Mouse (Mus musculus) granulocyte monocyte progenitor cell, adult 5-6 weeks (primary cell): Measurements from ENCODE around the gene Foxo1. TPM values are rescaled to one million over a fixed set of nuclear protein-coding genes. Genes with fewer than 3 reads are reported as not detected.

Source experiments
- ATAC-seq: replicated peaks from 2 replicates; pipeline ENCODE4 v1.8.0; 2016; ENCODE audit warnings: mild to moderate bottlenecking, moderate TSS enrichment, inconsistent platforms; ENCODE audit not compliant: poor library complexity, severe bottlenecking
- total RNA-seq, 2 experiments: library from RNA; stranded (forward) in 1 of 2; stranded (reverse) in 1 of 2; fragments of 200-712, 200-1000 nt in 1 of 2; fragments of >200 nt in 1 of 2; fragmentation: Nextera tagmentation in 1 of 2; gene quantifications; 2 replicates each; pipeline ENCODE4 v1.2.3; 2014 to 2017

The Foxo1 gene
- total RNA-seq, 2 experiments from 2014 or later = 0.46 to 2.6 TPM

DNA sequence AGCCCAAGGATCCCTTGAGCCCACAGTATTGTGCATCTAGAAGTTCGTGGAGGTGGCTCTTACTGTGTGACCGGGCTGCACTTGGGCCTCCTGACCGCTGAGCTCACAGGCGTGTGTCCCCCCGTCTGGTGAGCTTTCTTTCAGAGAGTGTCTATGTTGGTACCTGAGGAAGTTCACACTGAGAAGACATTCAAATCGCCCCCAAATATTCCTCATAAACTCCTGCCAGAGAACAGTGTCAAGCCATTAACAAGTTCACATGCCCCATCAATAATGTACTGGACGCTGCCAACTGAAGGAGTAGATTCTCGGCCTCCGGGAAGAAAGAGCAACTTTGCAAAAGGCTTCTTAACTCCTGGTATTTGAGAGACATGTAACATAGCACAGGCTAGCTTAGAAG lies 83.8 kb downstream of the Foxo1 start:
- no peak for ATAC-seq

DNA sequence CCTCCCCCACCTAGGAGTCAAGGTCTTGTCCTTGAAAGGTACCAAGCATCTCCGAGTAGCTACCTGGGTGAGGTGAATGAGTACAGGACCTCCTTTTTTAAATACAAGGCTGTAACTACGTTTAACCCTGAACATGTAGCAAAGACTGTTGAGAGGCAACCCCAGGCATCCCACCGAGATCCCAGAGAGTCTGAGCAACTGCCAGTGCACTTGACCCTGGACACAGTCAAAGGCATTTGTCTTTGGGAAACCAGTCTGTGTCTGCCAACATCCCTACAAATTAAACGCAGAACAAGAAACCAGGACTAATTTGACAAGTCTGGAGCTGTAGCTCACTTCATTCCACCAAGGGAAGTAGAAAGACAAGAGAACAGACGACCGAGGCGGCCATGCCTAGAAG lies 86.1 kb downstream of the Foxo1 start:
- ATAC-seq = no peak

DNA sequence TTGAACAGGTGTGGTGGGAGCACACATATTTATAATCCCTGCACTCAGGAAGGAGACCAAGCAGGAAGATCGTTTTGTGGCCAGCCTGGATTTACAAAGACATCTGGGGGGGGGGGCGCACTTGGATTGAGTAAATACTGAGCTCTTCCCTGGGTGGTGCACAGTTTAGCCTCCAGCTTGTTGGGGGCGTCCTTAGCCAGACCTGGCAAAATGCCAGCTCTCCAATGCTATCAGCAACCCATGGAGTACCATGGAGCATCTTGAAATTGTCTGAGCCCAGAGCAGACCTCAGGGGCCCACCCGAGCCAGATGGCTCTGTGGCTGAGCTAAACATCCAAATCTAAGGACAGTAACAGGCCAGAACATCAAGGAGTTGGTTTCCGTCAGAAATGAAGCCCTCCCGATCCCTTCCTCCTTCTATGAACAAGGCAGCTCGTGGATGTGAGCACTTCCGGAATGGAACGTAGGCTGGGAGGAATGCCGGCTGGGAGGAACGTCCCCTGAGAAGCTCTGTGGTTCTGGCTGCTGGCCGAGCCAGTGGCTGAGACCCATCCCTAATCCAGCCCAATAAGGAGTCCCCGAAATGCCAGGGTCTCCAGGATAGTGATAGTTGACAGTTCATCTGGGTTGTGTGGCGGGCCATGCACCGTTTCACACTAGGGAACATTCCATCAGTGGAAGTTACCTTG lies 89.3 kb downstream of the Foxo1 start:
- ATAC-seq = no peak

DNA sequence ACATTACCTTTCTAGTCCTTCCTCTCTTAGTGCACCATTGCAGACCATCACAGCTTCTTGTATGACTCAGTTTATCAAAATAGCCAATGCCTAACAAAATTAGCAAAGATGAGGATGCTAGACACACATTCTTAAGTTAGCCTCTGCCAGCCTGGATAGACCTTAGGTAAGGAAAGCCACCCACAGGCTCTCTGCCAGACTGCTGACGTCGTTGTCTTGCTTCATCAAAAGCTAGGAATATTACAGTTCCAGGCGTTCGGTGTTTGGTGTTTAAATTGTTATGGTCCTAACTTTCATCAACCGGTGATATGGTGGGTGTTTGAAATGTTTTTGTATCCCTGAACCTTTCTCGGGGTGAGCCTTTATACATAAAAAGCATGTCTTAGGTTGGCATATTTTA lies 96.4 kb downstream of the Foxo1 start:
- ATAC-seq = no peak

DNA sequence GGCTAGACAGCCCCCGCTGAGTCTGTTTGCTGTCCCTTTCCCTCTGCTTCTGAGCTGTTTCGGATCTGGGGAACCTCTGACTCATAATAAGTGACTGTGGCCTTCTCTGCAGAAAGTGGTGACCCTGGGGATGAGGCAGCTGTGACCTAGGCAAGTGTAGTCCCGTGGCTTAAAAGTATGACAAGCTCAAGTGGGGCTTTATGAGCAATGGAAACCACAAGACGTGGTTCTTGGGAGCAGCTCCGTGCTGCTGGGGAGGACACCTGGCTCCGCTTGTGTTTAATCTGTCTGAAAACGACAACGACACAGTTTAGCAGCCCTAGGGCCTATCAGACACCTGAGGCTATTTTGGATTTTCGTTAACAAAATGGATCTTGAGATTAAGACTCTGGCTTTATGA lies 101.1 kb downstream of the Foxo1 start:
- ATAC-seq = no peak

DNA sequence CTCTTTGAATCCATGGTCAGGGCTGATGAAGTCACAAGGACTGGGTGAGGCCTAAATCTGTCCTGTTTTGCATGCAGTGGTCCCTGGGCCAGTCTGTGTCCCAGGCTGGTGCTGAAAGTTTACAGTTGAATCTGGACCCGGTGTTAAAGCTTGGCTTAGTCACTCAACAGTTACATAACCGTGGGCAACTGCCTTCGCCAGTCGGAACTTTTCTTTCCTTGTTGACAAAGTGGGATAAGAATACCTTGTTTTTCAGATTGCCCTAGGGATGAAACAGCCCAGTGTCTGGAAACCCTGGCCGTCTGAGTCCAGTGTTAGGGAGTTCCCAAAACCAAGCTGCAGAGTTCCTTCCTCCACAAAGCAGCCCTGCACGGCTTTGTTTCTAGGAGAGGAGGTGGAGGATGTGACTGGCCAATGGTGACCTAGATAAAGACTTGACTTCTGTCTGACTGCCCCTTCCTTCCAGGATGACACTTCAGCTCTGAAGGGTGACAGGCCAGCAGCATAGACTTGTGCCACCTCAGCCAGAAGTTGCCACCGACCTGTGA lies 101.8 kb downstream of the Foxo1 start:
- ATAC-seq = no peak

GRCm38 (mm10) chr3:52376974-52377373 lies 108.8 kb downstream of the Foxo1 start:
- ATAC-seq = no peak

DNA sequence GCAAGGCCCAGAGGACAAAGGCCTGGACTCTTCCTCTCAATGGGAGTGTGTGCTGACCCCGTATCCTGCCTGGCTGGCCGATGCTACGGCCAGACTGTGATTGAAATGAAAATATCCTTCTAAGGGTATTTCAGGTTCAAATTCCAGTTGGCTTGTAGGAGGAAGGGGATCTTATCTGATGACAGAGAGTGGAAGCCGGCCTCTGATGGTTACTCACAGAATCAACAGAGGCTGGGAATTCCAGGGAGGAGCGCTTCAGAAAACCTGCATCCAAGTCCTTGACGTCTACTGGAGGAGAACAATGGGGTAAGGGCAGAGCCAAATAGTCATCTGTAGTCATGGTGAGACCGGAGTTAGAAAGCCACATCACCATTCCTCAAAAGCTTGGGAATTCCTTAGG lies 115.2 kb downstream of the Foxo1 start:
- ATAC-seq = no peak

- no peak for ATAC-seq
Measured at GRCm38 (mm10) chr3:52386343-52386742, 118.2 kb downstream of the Foxo1 start.

- ATAC-seq = peak; percentile 61
Measured at GRCm38 (mm10) chr3:52390321-52390720, 122.2 kb downstream of the Foxo1 start.

DNA sequence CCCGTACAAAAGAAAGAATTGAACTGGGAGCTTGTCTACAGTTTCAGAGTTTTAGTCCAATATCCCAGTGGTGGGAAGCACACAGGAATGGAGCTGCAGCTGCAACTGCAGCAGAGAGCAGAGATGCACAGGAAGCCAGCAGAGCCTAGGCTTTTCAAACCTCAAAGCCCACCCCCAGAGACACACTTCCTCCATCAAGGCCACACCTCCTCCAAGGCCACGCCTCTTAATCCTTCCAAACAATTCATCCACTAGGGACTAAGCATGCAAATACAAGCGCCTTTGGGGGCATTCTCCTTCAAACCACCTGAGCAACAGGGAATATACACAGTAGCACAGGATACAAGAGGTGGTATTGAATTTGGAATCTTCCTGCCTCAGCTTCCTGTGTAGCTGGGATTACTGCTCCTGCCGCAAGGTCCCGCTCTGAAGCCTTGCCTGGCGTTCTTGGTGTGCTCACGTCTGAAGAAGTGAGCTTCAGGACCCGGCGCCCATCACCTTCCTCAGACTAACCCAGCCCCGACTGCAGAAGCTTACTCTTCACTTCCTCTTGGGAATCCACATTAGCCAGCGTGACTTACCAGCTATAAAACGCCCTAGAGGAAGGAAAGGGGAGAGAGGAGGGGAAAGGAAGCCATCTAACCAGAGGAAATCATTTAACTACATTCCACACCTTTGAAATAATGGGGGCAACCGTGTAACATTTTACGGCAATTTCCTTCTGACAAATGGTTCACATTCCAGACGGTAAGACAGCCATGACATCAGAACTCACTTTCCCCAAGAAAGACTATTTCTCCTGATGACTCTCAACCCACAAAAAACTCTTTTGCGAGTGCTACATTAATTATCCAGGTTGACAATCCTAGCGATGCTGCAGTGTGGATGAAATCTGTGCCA lies 122.9 kb downstream of the Foxo1 start:
- ATAC-seq = peak; percentile 73

DNA sequence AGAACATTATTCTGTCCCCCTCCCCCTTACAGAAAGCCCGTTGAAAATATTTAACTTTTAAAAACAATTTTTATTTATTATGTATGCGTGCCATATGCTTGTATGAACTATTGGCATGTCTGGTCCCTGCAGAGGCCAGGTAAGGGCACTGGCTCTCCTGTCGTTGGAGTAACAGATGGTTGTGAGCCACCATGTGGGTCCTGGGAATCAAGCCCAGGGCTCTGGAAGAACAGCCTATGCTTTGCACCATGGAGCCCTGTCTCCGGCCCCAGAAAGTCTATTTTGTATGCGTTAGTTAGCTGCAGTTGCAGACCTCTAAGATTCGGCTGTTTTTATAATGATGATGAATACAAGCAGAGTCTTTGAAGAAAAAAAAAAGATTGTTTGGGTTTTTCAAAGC lies 123.8 kb downstream of the Foxo1 start:
- no peak for ATAC-seq

GRCm38 (mm10) chr3:52392521-52392920 lies 124.4 kb downstream of the Foxo1 start:
- no peak for ATAC-seq

GRCm38 (mm10) chr3:52393171-52393570 lies 125.0 kb downstream of the Foxo1 start:
- no peak for ATAC-seq

GRCm38 (mm10) chr3:52396121-52396731 lies 128.1 kb downstream of the Foxo1 start:
- ATAC-seq = no peak

- no peak for ATAC-seq
Measured at GRCm38 (mm10) chr3:52396951-52397615, 128.9 kb downstream of the Foxo1 start.

DNA sequence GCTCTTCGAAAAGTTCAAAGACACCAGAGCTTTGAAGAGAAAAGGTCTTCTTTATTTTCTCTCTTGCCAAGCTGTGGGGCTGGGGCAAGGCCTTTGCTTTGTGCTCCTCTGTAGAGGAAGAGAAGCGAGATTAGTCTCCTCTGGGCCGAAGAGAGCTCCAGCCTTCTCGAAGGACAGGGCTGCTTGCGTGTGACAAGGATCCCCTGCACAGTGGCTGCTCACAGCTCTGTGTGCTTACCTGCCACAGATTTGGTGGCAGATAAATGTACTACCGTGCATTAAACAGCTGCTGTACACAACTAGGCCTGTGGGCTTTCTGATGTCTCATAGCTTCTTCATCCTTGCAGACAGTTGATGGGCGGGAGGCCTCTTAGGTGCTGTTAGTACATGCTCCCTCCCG lies 129.8 kb downstream of the Foxo1 start:
- ATAC-seq = no peak

GRCm38 (mm10) chr3:52400284-52401161 lies 132.4 kb downstream of the Foxo1 start:
- ATAC-seq = no peak

- ATAC-seq = peak; percentile 73
Measured at GRCm38 (mm10) chr3:52401162-52401928, 133.2 kb downstream of the Foxo1 start.
